ENCODE assay signal across 9 mouse cellular contexts in the genomic region with DNA sequence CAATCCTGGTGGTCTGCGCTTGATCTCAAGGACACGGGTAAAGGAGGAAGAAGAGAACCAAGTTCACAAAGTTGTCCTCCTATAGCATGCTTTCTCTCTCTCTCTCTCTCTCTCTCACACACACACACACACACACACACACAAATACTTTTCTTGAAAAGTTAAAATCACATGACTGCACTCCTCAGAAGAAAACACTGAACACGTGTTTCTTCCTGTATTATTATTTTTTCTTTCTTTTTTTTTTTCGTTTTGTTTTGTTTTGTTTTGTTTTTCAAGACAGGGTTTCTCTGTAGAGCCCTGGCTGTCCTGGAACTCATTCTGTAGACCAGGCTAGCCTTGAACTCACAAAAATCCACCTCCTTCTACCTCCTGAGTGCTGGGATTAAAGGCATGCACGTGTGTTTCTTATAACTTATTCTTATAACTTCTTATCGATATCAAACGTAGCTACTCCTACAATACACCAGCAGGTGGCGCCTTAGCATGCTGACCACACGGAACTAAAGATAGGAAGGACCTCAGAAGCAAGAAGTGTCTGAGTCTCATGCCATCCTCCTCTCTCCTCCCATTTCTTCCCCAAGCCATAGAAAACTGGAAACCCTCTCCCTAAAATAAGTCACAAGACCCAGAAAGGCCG. TPM values are rescaled to one million over a fixed set of nuclear protein-coding genes. Genes with fewer than 3 reads are reported as not detected.
DNase-seq lines count a peak whose midpoint lies in the region; ATAC-seq and TF ChIP-seq lines count a peak whose summit lies in the region.
"Had no signal": no experiment of that assay in that cellular context is flagged by ENCODE, and none has a peak within 500 bp of the region (broad histone marks: within the 10 kb centered on the region; RNA-seq: fewer than 3 reads in every experiment).

No protein-coding gene starts in this region.

- DNase-seq in intestine, embryonic 14.5 days (ENCODE audit: low spot score) = peak; percentile 69
- DNase-seq in CD4-positive helper T cell, adult 2 months (ENCODE audit: low read depth, low spot score) = peak; percentile 56
- no peak for DNase-seq in Patski (ENCODE audit: low read depth, low spot score)
- peak; percentile 66 for DNase-seq in limb, embryonic 10.5 days (ENCODE audit: low spot score)
- DNase-seq in frontal cortex, postnatal 25 days (ENCODE audit: low spot score in 2 of 2) = no peak

- H3K4me1 ChIP-seq in intestine, embryonic 14.5 days (replicated peaks; ENCODE audit: control insufficient read depth, insufficient read depth, low read length) = no peaks in the 10 kb centered on the region
- H3K4me1 ChIP-seq in intestine, embryonic 15.5 days (replicated peaks) = no peaks in the 10 kb centered on the region
- H3K4me1 ChIP-seq in cortical plate, adult 2 months (ENCODE audit: control insufficient read depth, insufficient read depth, low read length) = no peaks in the 10 kb centered on the region
- H3K4me1 ChIP-seq in limb, embryonic 10.5 days = peaks cover 8% of the 10 kb centered on the region; the same call in 1 of the 2 replicates
- H3K4me1 ChIP-seq: lung, embryonic 15.5 days had no signal

- CTCF ChIA-PET in Patski (lab: Charles Lee) = interaction anchor here (0.8 kb wide), 1 partner anchor 801 kb away, joined by 3 read pairs; no protein-coding TSS in a partner anchor

- POLR2A ChIA-PET in Patski (lab: Charles Lee) = no interaction called here

- H3K36me3 ChIP-seq in intestine, embryonic 14.5 days (ENCODE audit: control insufficient read depth, insufficient read depth, low read length) = no peaks in the 10 kb centered on the region
- no peaks in the 10 kb centered on the region for H3K36me3 ChIP-seq in intestine, embryonic 15.5 days
- H3K36me3 ChIP-seq in limb, embryonic 10.5 days = no peaks in the 10 kb centered on the region
- H3K36me3 ChIP-seq: lung, embryonic 15.5 days had no signal

- no peaks in the 10 kb centered on the region for H3K9me3 ChIP-seq in intestine, embryonic 14.5 days (ENCODE audit: control insufficient read depth, low read length)
- H3K9me3 ChIP-seq in intestine, embryonic 15.5 days = no peaks in the 10 kb centered on the region
- H3K9me3 ChIP-seq in limb, embryonic 10.5 days (replicated peaks) = no peaks in the 10 kb centered on the region
- H3K9me3 ChIP-seq: lung, embryonic 15.5 days had no signal

- in situ Hi-C loops in Patski (cut with MboI; ENCODE audit: low pct_unique_long_range_greater_than_20kb) = loop anchor here (25.0 kb wide), 1 partner anchor 508 kb away; no protein-coding TSS in a partner anchor

- H3K4me2 ChIP-seq in intestine, embryonic 14.5 days (ENCODE audit: low read length) = no peak overlapping the region
- no peak overlapping the region for H3K4me2 ChIP-seq in intestine, embryonic 15.5 days (replicated peaks)
- H3K4me2 ChIP-seq: lung, embryonic 15.5 days had no signal

- H3K27me3 ChIP-seq in intestine, embryonic 14.5 days (replicated peaks; ENCODE audit: control insufficient read depth, insufficient read depth, low read length) = no peaks in the 10 kb centered on the region
- H3K27me3 ChIP-seq in intestine, embryonic 15.5 days (replicated peaks) = no peaks in the 10 kb centered on the region
- H3K27me3 ChIP-seq in Patski = no peaks in the 10 kb centered on the region
- no peaks in the 10 kb centered on the region for H3K27me3 ChIP-seq in limb, embryonic 10.5 days (ENCODE audit: low read depth, poor library complexity, severe bottlenecking)
- H3K27me3 ChIP-seq: lung, embryonic 15.5 days had no signal

- no peak overlapping the region for H3K4me3 ChIP-seq in intestine, embryonic 14.5 days (ENCODE audit: low read depth, low read length)
- no peak overlapping the region for H3K4me3 ChIP-seq in intestine, embryonic 15.5 days (replicated peaks)
- H3K4me3 ChIP-seq in cortical plate, adult 2 months (ENCODE audit: insufficient read depth, low read length) = no peak overlapping the region
- no peak overlapping the region for H3K4me3 ChIP-seq in limb, embryonic 10.5 days
- H3K4me3 ChIP-seq: lung, embryonic 15.5 days had no signal

- 44% methylated on average over 10 of the region's 10 CpGs for WGBS in intestine, embryonic 14.5 days
- WGBS in intestine, embryonic 15.5 days = 42% methylated on average over 10 of the region's 10 CpGs
- WGBS in limb, embryonic 10.5 days = 50% methylated on average over 10 of the region's 10 CpGs

- no peak for TF ChIP-seq POLR2A in cortical plate, adult 2 months (IDR thresholded peaks at IDR 0.05; ENCODE audit: extremely low read depth, insufficient read depth, low read length)

- TF ChIP-seq CTCF in Patski (IDR thresholded peaks at IDR 0.05) = peak; percentile 81
- peak; percentile 76 for TF ChIP-seq CTCF in cortical plate, adult 2 months (IDR thresholded peaks at IDR 0.05; ENCODE audit: extremely low read depth, insufficient read depth, low read length)

- ATAC-seq in intestine, embryonic 14.5 days (replicated peaks; ENCODE audit: low FRiP score, low TSS enrichment, low read depth) = 0 out of 2 replicates have a peak, but pooled peaks have one; percentile 10
- ATAC-seq in intestine, embryonic 15.5 days = no peak
- ATAC-seq in Patski = no peak
- peak; percentile 67 for ATAC-seq in neutrophil, adult 5-6 weeks (ENCODE audit: extremely low read depth, insufficient number of reproducible peaks, low FRiP score, poor library complexity, severe bottlenecking)

- H3K9ac ChIP-seq in intestine, embryonic 14.5 days (ENCODE audit: low read length) = no peak overlapping the region
- H3K9ac ChIP-seq in intestine, embryonic 15.5 days = no peak overlapping the region
- H3K9ac ChIP-seq: lung, embryonic 15.5 days had no signal

- H3K27ac ChIP-seq in intestine, embryonic 14.5 days (ENCODE audit: low read depth) = no peak overlapping the region
- no peak overlapping the region for H3K27ac ChIP-seq in intestine, embryonic 15.5 days
- no peak overlapping the region for H3K27ac ChIP-seq in cortical plate, adult 2 months (ENCODE audit: insufficient read depth, low read length)
- H3K27ac ChIP-seq in limb, embryonic 10.5 days = no peak overlapping the region
- H3K27ac ChIP-seq: lung, embryonic 15.5 days had no signal

RNA-seq across cellular contexts. Expression of a gene that starts 41.0 kb away (rescaled TPM):
- polyA plus RNA-seq in intestine, embryonic 14.5 days (2014; fragmentation: Nextera tagmentation; extraction: Ambion mirVana) = 159 and 165 TPM in 2 replicates
- 95.8 and 107 TPM in 2 replicates for polyA plus RNA-seq in intestine, embryonic 15.5 days (2015; fragmentation: Nextera tagmentation; extraction: Ambion mirVana)
- polyA plus RNA-seq in Patski (2021) = 292 TPM
- polyA plus RNA-seq in cortical plate, adult 2 months (2012; rRNA removed) = 21.8 and 23.3 TPM in 2 replicates
- polyA plus RNA-seq in limb, embryonic 10.5 days (2016; fragmentation: Nextera tagmentation; extraction: Ambion mirVana) = 88.4 and 96.4 TPM in 2 replicates
- 142 and 166 TPM in 2 replicates for total RNA-seq in neutrophil, adult 5-6 weeks (2017)

Comparison
In these comparisons a context has a peak if more than half of its experiments do, and no peak if none do; other contexts are left out.
1. ATAC-seq: peak in intestine, embryonic 14.5 days (single experiment) and neutrophil, adult 5-6 weeks (single experiment); none in intestine, embryonic 15.5 days (single experiment) and Patski (single experiment).
2. DNase-seq: peak in intestine, embryonic 14.5 days (single experiment), CD4-positive helper T cell, adult 2 months (single experiment) and limb, embryonic 10.5 days (single experiment); none in Patski (single experiment) and frontal cortex, postnatal 25 days (0 of 2).